Mouse (Mus musculus) lung, postnatal 36 days (tissue): ENCODE results near the gene Ccdc114.
A peak's percentile ranks its signal among the peaks of the same experiment; 100 is the strongest.
"Not testable (repeated sequence)": the region's sequence is repeated elsewhere in the genome, so short reads cannot be mapped to it uniquely, and the experiment has no call there.

Experiments used
- DNase-seq: peaks from one replicate; pipeline ENCODE4 v3.0.0; 2022; ENCODE audit warnings: mixed read lengths

Gene Ccdc114

GRCm38 (mm10) chr7:45919083-45919671 is 4.7 kb upstream of the Ccdc114 start:
- DNase-seq: no peak

DNA sequence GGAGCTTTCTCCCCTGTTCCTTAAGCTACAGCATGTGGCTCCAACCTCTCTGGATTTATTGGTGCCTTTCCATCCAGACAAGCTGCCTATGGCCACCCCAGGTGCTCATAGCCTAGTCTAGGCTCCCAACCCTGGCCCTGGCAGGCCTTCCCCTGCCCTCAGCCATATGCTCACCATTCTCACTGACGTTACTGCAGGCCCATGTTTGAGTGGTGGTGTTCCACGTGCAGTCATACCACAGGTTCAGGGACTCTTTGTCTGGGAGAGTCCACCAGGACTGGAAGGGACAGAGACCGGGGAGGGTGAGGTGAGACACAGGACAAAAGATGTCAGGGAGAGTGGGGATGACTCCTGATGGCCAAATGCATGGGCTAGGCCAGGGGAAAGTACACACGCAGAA is 4.1 kb upstream of the Ccdc114 start:
- no peak for DNase-seq

DNA sequence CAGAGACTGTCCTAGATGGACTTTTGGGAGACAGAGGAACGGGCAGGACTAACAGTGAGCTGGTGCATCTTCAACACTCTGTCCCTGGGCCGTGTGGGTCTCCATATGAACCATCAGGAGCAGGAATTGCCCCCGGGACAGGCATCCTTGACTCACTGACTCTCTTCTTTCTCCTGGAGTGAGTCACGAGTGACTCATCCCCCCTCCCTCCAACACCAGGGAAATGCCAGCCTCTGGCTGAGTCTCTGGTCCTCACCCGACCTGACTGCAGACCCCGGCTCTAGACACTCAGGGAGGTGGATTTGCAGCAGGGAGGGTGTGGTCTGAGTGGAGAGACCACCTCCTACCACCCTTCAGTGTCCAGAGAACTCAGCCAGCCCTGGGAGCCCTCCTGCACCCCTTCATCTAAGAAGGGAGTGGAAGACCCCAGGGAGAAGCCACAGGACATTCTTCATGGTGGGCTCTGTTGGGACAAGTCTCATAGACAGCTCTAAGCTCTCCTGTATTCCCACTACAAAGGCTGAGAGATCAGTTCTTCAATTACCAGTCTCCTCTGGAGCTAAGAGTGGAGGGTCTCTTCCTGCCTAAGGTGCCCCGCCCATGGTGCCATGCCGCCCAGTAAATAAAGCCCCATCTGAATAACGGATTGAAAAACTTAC is 3.2 kb upstream of the Ccdc114 start:
- DNase-seq: peak; percentile 53

DNA sequence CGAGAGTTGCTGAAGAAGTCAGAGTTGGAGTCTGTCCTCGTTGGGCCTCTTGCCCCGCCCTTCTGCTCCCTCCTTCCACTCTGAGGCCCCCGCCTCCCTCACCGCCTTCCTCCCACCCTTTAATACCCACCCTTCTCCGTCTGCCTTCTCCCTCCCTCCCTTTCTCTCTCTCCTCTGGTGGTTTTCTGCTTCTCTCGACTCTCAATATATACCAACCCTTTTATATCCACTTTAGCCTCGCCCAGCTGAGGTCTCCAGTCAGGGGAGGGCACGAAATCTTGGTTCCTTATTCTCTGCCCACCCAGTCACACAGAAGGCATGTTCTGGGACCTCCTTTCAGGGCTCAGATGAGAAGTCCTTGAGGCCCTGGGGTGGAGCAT is 2.6 kb upstream of the Ccdc114 start, which contains the start of gene Emp3:
TSS of gene Emp3 (minus strand) at position 163 of the 380 bp plus-strand sequence.
- peak; percentile 74 for DNase-seq

DNA sequence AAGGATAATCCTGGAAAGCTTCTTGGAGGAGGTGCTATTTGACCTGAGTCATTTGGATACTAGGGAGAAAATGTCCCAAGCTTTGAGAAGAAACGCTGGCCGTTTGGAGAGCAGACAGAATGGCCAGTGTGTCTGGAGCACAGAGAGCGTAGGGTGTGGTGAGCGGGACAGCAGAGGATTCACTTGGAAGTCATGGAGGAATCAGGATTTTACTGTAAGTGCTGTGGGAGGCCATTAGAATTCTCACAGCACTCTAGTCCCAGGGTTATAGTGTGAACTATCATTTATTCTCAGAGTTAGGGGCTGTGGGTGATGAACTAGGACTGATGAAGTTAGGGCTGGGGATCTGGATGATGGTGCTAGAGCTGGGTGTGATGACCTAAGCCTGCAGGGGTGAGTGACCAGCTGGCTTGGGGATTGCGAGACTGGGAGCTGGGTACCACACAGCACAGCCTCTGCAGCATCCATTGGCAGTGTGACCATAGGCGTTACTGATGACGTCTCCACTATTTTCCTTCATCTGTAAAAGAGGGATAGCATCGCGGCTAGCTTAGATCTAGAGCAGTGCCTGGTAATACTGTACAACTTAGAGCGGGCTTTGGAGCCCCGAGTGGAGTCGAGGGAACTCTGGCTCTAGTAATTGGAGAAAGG is 1.8 kb upstream of the Ccdc114 start:
- DNase-seq: no peak

- DNase-seq: peak; percentile 98
Measured at GRCm38 (mm10) chr7:45922928-45923761, 727 bp upstream of the Ccdc114 start.

DNA sequence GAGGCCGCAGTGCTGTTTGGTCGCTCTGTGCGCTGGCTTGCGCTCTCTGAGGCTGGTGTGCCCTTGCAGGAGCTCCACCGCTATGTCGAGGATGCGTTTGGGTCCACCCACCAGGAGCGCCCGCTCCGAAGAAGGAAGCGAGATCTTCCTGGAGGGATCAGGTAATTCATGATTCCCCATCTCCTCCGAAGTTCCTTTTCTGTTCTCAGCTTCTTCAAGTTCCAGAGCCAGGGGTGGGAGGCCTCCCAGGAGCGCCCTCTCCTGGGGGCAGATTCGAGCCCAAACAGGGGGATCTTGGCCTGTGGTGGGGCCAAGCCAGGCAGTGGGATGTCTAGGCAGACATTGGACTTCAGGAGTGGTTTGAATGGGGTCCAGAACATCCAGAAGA is 551 bp downstream of the Ccdc114 start:
- peak; percentile 39 for DNase-seq

DNA sequence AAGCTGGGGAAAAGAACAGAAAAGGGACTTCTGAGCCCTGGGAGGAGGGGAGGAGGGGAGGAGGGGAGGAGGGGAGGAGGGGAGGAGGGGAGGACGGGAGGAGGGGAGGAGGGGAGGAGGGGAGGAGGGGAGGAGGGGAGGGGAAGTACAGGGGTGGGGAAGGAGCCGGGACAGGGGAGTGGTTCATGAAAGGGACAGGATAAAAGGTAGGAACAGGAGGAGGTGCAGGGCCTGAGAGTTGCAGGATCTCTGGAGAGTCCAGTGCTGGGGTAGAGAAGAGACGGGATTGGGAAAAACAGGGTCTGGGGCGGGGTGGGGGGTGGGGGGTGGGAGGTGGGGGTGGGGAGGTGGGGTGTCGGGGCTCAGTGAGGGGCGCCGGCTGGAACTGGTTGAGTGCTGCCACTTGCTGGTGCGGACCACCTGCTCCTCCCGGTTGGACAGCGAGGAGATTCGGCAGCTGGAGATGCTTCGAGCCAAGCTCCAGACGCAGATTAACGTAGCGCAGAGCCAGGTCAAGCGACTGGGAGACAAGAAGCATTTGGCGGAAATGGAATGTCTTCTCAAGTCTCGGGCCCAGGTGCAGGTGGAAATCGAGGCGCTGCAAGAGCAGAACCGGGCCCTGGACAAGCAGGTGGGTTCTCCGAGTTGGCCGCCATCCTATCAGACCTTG is 4.9 kb downstream of the Ccdc114 start:
- no peak for DNase-seq

- DNase-seq: no peak
Measured at GRCm38 (mm10) chr7:45929688-45930087, 5.8 kb downstream of the Ccdc114 start.

- DNase-seq: not testable (repeated sequence)
Measured at GRCm38 (mm10) chr7:45933766-45934165, 9.9 kb downstream of the Ccdc114 start.

DNA sequence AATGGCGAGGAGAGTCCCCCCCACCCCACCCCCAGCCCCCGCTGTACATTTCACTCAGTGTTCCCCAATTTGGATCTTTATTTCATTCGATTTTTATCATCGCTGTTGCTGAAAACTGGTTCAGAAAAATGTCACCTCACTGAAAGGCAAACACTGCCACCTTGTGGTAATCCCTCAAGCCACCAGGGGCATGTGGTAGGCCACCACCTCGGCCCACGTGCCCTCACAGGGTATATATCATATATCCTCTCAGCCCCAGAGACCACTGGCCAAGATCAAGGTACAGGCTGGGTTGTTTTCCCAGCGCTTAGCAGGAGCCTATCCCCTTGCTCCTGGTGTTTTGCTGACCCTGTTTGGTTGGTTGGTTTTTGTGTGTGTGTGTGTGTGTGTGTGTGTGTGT is 11.2 kb downstream of the Ccdc114 start:
- DNase-seq: peak; percentile 84

GRCm38 (mm10) chr7:45939836-45940235 is 16.0 kb downstream of the Ccdc114 start:
- no peak for DNase-seq

DNA sequence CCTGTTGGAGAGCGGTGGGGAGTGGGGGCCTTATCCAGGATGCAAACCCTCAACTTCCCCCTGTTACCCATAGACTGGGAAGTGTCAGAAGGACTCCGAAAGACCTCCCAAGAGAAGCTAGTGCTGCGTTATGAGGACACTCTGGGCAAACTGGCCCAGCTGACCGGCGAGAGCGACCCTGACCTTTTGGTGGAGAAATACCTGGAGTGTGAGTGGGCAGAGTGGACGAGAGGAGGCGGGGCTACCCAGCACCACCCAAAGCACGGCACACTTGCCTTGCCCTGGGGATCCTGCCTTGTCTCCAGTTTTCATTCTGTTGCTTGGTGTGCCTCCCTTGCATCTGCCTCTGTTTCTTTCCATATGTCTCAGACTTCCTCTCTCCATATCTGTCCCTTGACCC is 18.1 kb downstream of the Ccdc114 start:
- no peak for DNase-seq

GRCm38 (mm10) chr7:45943280-45943679 is 19.4 kb downstream of the Ccdc114 start:
- not testable (repeated sequence) for DNase-seq

DNA sequence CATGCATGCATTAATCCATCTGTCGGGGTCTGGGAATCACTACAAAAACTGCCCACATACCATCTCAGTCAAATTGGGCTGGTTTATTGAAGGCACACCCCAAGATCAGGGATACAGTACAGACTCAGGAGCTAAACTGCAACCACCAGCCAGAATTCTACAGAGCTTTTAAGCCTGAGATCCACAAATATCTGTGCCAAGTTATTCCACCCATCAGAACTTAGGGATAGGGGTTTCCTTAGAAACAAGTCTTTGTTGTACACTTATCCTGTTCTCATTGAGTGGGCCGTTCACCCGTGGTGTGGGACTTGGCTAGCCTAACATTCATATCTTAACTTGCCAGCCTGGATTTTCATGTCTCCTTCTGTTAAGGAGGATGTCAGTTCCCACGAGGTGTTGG is 25.2 kb downstream of the Ccdc114 start:
- no peak for DNase-seq

DNA sequence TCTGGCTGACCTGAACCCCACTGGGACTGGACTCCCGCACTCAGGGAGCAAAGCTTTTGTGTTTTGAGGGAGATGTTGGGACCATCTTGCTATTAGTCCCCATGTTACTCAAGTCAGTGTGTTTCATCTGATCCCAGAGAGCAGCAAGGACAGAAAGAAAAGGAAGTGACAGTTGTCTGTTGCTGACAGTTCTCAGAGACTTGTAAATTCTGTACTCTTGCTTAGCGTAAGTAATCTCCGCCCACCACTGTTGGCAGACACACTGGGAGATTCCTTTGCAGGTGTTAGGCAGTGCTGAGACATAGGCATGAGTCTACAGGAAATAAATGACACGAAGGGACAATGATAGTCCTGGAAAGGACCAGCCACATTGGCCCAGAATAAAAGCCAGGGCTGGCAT is 32.7 kb downstream of the Ccdc114 start:
- DNase-seq: no peak

DNA sequence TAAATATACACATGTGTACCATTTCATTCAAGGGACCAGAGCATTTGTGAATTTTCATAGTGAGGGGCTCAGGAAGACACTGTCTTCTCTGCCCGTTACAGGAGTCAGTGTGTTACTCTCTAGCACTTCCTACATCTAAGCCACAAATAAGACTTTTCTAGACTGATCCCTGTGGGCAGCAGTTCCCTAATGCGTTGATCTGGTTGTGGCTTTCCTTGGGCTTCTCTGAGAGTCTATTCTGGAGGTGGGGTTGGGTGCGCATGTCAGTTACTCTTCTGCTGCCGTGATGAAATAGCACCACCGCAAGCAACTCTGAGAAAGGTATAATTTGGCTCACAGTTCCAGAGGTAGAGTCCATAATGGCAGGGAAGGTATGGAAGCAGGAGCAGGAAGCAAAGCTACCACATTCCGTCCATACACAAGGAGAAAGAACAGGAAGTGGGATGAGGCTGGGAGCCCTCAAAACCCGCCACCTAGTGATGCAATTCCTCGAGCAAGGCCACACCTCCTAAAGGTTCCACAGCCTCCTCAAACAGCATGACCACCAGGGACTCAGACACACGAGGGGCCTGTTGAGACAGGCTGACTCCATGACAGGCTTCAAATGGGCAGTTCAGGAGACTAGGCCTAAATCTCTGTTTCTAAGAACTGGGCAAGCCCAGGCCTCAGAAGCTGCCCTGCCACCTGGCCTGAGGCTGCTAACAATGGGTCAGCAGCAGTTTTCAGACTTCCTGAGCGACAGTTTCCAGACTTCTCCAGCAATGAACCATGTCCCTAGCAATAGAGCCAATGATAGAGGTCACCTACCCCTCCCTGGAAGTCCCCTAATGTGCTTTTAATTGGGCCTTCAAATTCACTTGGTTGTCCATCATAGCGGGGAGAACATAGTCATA is 48.2 kb downstream of the Ccdc114 start:
- no peak for DNase-seq

DNA sequence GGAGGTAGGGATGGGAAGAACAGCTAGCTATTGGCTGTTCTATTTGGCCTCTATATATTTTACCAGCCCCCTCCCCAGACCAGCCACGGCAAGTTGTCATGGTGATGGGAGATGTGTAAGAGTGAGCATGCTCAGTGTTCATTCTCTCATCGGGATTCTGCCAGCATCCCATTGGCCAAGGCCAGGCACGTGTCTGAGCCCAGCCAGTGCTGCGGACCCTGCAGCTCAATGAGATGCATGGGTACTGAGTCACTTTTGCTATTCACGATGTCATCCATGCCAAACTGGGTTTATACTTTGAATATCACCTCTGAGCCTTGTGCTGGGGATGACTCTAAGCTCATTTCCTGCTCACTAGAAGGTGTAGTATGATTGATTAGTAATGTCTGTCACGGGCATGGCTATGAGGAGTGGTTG is 49.4 kb downstream of the Ccdc114 start:
- DNase-seq: no peak

- DNase-seq: no peak
Measured at GRCm38 (mm10) chr7:45974103-45974502, 50.2 kb downstream of the Ccdc114 start.

GRCm38 (mm10) chr7:45974512-45974911 is 50.6 kb downstream of the Ccdc114 start:
- DNase-seq: no peak

GRCm38 (mm10) chr7:45981612-45982011 is 57.7 kb downstream of the Ccdc114 start:
- no peak for DNase-seq

DNA sequence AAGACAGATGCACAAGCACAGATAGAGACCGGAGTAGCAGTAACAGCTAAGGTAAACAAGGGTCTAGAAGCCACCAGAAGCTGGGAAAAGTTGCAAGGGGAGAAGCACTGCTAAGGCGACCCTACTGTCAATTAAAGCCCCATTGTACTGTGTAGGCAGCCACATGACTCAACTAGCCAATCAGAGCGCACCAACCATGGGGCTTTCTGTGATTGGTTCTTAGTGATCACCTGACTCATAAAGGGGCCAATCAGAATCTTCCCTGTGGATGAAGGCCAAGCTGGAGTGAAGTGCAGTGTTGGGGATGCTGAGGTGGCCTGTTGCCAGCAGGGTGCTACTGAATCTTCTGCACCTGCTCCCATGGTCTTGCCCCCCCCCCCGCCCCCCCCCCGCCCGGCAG is 63.0 kb downstream of the Ccdc114 start:
- no peak for DNase-seq
